Mouse (Mus musculus) forebrain, embryonic 11.5 days (tissue): ENCODE data around the gene Ifih1. TPM values are rescaled to one million over a fixed set of nuclear protein-coding genes. Genes with fewer than 3 reads are reported as not detected.

Experiments
- ATAC-seq: fragments of 200-750 bp; cut with Nextera tagmentation; replicated peaks from 2 replicates; pipeline ENCODE4 v1.8.0; 2017; ENCODE audit warnings: moderate TSS enrichment; ENCODE audit not compliant: low FRiP score
- DNase-seq: peaks from one replicate; pipeline ENCODE4 v3.0.0-alpha.2; 2017; ENCODE audit warnings: low spot score
- H3K27ac ChIP-seq: fragments of 300-500 bp; sonication (generic); 2 replicates; pipeline ENCODE4 v1.5.1; 2014; ENCODE audit warnings: low read depth, low read length
- H3K27me3 ChIP-seq: fragments of 300-500 bp; sonication (generic); 2 replicates; pipeline ENCODE4 v1.6.1; 2014; ENCODE audit warnings: mild to moderate bottlenecking, low read length, mixed read lengths; ENCODE audit not compliant: control insufficient read depth, insufficient read depth
- H3K36me3 ChIP-seq: fragments of 300-500 bp; sonication (generic); 2 replicates; pipeline ENCODE4 v1.6.1; 2014; ENCODE audit warnings: mild to moderate bottlenecking, low read length, moderate library complexity, mixed read lengths; ENCODE audit not compliant: control insufficient read depth, insufficient read depth
- H3K4me1 ChIP-seq: fragments of 300-500 bp; sonication (generic); replicated peaks from 2 replicates; pipeline ENCODE4 v1.6.1; 2014; ENCODE audit warnings: low read length, mixed read lengths; ENCODE audit not compliant: control insufficient read depth, insufficient read depth
- H3K4me2 ChIP-seq: fragments of 300-500 bp; sonication (generic); 2 replicates; pipeline ENCODE4 v1.6.1; 2014; ENCODE audit warnings: low read depth, mild to moderate bottlenecking, low read length, moderate library complexity, mixed read lengths; ENCODE audit not compliant: severe bottlenecking
- H3K4me3 ChIP-seq: fragments of 300-500 bp; sonication (generic); 2 replicates; pipeline ENCODE4 v1.5.1; 2014; ENCODE audit warnings: low read depth, low read length
- H3K9ac ChIP-seq: fragments of 300-500 bp; sonication (generic); 2 replicates; pipeline ENCODE4 v1.6.1; 2014; ENCODE audit warnings: low read length
- H3K9me3 ChIP-seq: fragments of 300-500 bp; sonication (generic); 2 replicates; pipeline ENCODE4 v1.6.1; 2016; ENCODE audit warnings: low read length, mixed read lengths; ENCODE audit not compliant: control insufficient read depth
- WGBS: fragments of 180-500 bp; shearing (Covaris S2); extraction: QIAGEN DNeasy Blood & Tissue Kit; methylation state at CpG from one replicate; pipeline ENCODE4 v1.1.7; 2014; 5-methylcytosine and 5-hydroxymethylcytosine counted together
- polyA plus RNA-seq: library from polyadenylated mRNA; unstranded; fragments of >200 nt; fragmentation: Nextera tagmentation; extraction: Ambion mirVana; gene quantifications from 2 replicates; pipeline ENCODE4 v1.2.1, GENCODE M21; 2014

Gene Ifih1
- polyA plus RNA-seq, 1 experiment from 2014 or later = 1.5 TPM

- no peaks in the 10 kb centered on the region for H3K9me3 ChIP-seq
- H3K27me3 ChIP-seq = no peaks in the 10 kb centered on the region
- H3K27ac ChIP-seq = no peak overlapping the region
- no peak overlapping the region for H3K9ac ChIP-seq
- H3K4me1 ChIP-seq = no peaks in the 10 kb centered on the region
- H3K4me2 ChIP-seq = no peak overlapping the region
- no peak for ATAC-seq
- H3K36me3 ChIP-seq = no peaks in the 10 kb centered on the region
- H3K4me3 ChIP-seq = no peak overlapping the region
- 90% methylated on average over 8 of the region's 8 CpGs for WGBS
- DNase-seq = no peak
Measured at GRCm38 (mm10) chr2:62623024-62623441, 23.0 kb downstream of the Ifih1 start.

- Histone ChIP-seq H3K4me3 (no peak overlapping the region), H3K27me3 (no peaks in the 10 kb centered on the region), H3K9ac (no peak overlapping the region), H3K4me2 (no peak overlapping the region), H3K36me3 (no peaks in the 10 kb centered on the region), H3K9me3 (no peaks in the 10 kb centered on the region), H3K4me1 (no peaks in the 10 kb centered on the region), H3K27ac (no peak overlapping the region)
- ATAC-seq (no peak), DNase-seq (no peak)
- 71% methylated on average over 2 of the region's 2 CpGs for WGBS
Measured at GRCm38 (mm10) chr2:62619679-62620078, 26.4 kb downstream of the Ifih1 start.

DNA sequence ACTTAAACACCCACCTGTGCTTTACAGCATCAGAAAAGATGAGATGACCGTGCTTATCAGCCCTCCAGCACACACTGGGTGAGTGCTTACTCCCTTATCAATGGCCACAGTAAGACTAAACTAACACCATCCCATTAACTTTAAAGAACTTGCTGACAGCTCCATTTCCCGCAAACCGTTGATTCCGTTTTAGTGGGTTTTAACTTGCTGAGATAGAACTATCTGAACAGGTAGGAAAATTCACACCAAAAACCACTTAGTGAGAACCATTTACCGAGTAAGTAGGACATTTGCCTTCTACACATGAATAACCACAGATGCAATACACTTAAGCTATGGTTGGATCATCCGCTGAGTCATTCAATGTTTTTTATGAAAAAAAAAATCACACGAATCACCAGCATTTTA lies 27.1 kb downstream of the Ifih1 start:
- Histone ChIP-seq H3K27me3 (no peaks in the 10 kb centered on the region), H3K27ac (no peak overlapping the region), H3K4me3 (no peak overlapping the region), H3K4me2 (no peak overlapping the region), H3K4me1 (no peaks in the 10 kb centered on the region), H3K9me3 (no peaks in the 10 kb centered on the region), H3K9ac (no peak overlapping the region), H3K36me3 (no peaks in the 10 kb centered on the region)
- ATAC-seq (no peak), DNase-seq (no peak)
- WGBS = 89% methylated on average over 7 of the region's 7 CpGs

- no peaks in the 10 kb centered on the region for H3K36me3 ChIP-seq
- no peak overlapping the region for H3K27ac ChIP-seq
- no peak overlapping the region for H3K4me2 ChIP-seq
- no peaks in the 10 kb centered on the region for H3K9me3 ChIP-seq
- no peaks in the 10 kb centered on the region for H3K4me1 ChIP-seq
- no peak for ATAC-seq
- no peak overlapping the region for H3K9ac ChIP-seq
- H3K4me3 ChIP-seq = no peak overlapping the region
- 92% methylated on average over 4 of the region's 4 CpGs for WGBS
- H3K27me3 ChIP-seq = no peaks in the 10 kb centered on the region
- no peak for DNase-seq
Measured at GRCm38 (mm10) chr2:62613133-62613532, 32.9 kb downstream of the Ifih1 start.

GRCm38 (mm10) chr2:62606205-62606604 lies 39.9 kb downstream of the Ifih1 start:
- no peak overlapping the region for H3K4me3 ChIP-seq
- no peak overlapping the region for H3K27ac ChIP-seq
- DNase-seq (no peak), ATAC-seq (no peak)
- WGBS = 95% methylated on average over 16 of the region's 16 CpGs
- no peak overlapping the region for H3K9ac ChIP-seq
- no peak overlapping the region for H3K4me2 ChIP-seq
- H3K36me3 ChIP-seq = no peaks in the 10 kb centered on the region
- no peaks in the 10 kb centered on the region for H3K27me3 ChIP-seq
- H3K4me1 ChIP-seq = no peaks in the 10 kb centered on the region
- no peaks in the 10 kb centered on the region for H3K9me3 ChIP-seq

- Histone ChIP-seq H3K27ac (no peak overlapping the region), H3K36me3 (no peaks in the 10 kb centered on the region), H3K9me3 (no peaks in the 10 kb centered on the region), H3K27me3 (no peaks in the 10 kb centered on the region), H3K9ac (no peak overlapping the region), H3K4me2 (no peak overlapping the region), H3K4me3 (no peak overlapping the region), H3K4me1 (no peaks in the 10 kb centered on the region)
- WGBS = 88% methylated on average over 5 of the region's 5 CpGs
- no peak for ATAC-seq
- no peak for DNase-seq
Measured at GRCm38 (mm10) chr2:62603530-62603929, 42.5 kb downstream of the Ifih1 start.

DNA sequence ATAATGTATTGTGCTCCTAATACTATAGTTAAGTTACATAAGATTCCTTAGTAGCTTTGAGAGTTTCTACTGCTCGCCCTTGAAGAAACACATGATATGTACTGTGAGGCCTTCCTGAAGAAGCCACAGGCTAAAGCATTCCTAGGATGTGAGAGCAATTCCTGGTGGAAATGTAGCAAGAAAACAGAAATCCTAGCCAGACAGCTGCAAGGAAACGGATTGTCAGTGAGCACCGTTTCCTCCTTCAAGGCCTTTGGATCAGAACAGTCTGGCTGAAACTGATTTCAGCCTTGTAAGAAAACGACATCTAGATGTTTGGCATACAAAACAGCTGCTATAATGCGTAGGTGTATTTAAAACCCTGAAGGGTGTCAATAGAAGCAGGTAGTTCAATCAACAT lies 49.5 kb downstream of the Ifih1 start:
- no peak overlapping the region for H3K9ac ChIP-seq
- no peak overlapping the region for H3K4me2 ChIP-seq
- no peak overlapping the region for H3K4me3 ChIP-seq
- ATAC-seq (no peak), DNase-seq (no peak)
- WGBS = 91% methylated on average over 5 of the region's 5 CpGs
- no peak overlapping the region for H3K27ac ChIP-seq
- no peaks in the 10 kb centered on the region for H3K27me3 ChIP-seq
- no peaks in the 10 kb centered on the region for H3K4me1 ChIP-seq
- no peaks in the 10 kb centered on the region for H3K9me3 ChIP-seq
- H3K36me3 ChIP-seq = no peaks in the 10 kb centered on the region

- 74% methylated on average over 2 of the region's 2 CpGs for WGBS
- ATAC-seq = no peak
- Histone ChIP-seq H3K4me1 (no peaks in the 10 kb centered on the region), H3K9ac (no peak overlapping the region), H3K4me2 (no peak overlapping the region), H3K9me3 (no peaks in the 10 kb centered on the region), H3K27me3 (no peaks in the 10 kb centered on the region), H3K27ac (no peak overlapping the region), H3K36me3 (no peaks in the 10 kb centered on the region), H3K4me3 (no peak overlapping the region)
- no peak for DNase-seq
Measured at GRCm38 (mm10) chr2:62594491-62594890, 51.6 kb downstream of the Ifih1 start.

DNA sequence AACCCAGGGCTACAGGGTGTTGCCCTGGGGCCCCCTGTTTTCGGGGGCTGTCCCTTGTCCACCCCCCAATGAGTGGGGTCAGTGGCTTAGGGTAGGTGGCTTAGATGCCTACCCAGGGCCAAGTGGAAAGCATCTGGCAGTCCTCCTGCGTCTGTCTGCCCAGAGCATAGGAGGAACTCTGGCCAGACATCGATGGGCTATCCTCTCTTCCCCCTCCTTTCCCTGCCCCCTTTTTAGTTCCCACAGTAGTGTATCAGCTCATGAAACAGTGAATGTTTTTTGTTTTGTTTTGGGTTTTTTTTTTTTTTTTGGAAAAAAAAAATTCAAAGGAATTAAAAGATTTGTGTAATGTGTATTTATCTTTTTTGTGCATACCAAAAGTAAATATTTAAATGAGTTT lies 54.5 kb downstream of the Ifih1 start:
- Histone ChIP-seq H3K9me3 (no peaks in the 10 kb centered on the region), H3K9ac (no peak overlapping the region), H3K4me2 (no peak overlapping the region), H3K27ac (no peak overlapping the region), H3K36me3 (no peaks in the 10 kb centered on the region), H3K4me3 (no peak overlapping the region), H3K27me3 (no peaks in the 10 kb centered on the region), H3K4me1 (no peaks in the 10 kb centered on the region)
- WGBS = 90% methylated on average over 3 of the region's 3 CpGs
- DNase-seq (no peak), ATAC-seq (no peak)
